Mouse (Mus musculus): ENCODE results near the gene Acadvl. TPM values are rescaled to one million over a fixed set of nuclear protein-coding genes. Genes with fewer than 3 reads are reported as not detected.

The Acadvl gene
- polyA plus RNA-seq, 1 experiment from 2014 or later = 70.4 TPM

MicroRNAs encoded within 50 kb of the gene (microRNA counts, 519-probe panel; counts per million panel counts)
- microRNA mmu-miR-324-3p = 460 counts per million, percentile 65 among the panel's probes with 10 or more counts
- 3,757 counts per million, percentile 75 among the panel's probes with 10 or more counts for microRNA mmu-miR-324-5p

Small RNA genes lying within 50 kb of the gene (microRNA-seq; reads per million reads assigned to microRNA genes)
- gene Gm44349 = not detected
- 4,079 reads per million, percentile 88 among the genes with 10 or more reads in this experiment for gene Mir324

Other genes starting within 250 kb of the Acadvl start
- gene Zbtb4, start 249.5 kb downstream of the Acadvl start, polyA plus RNA-seq (2016; fragmentation: Nextera tagmentation; extraction: Ambion mirVana) = 2.1 and 2.4 TPM in 2 replicates
- gene Chrnb1, start 219.5 kb downstream of the Acadvl start, polyA plus RNA-seq (2016; fragmentation: Nextera tagmentation; extraction: Ambion mirVana) = 11.1 and 11.9 TPM in 2 replicates
- 1.7 and 2.2 TPM in 2 replicates for gene Fgf11, start 213.6 kb downstream of the Acadvl start, polyA plus RNA-seq (2016; fragmentation: Nextera tagmentation; extraction: Ambion mirVana)
- 2.9 and 3.0 TPM in 2 replicates for gene Tmem102, start 209.8 kb downstream of the Acadvl start, polyA plus RNA-seq (2016; fragmentation: Nextera tagmentation; extraction: Ambion mirVana)
- not detected in 2 replicates for gene Gm39566, start 200.1 kb downstream of the Acadvl start, polyA plus RNA-seq (2016; fragmentation: Nextera tagmentation; extraction: Ambion mirVana)
- gene Spem2, start 196.9 kb downstream of the Acadvl start, polyA plus RNA-seq (2016; fragmentation: Nextera tagmentation; extraction: Ambion mirVana) = not detected in 2 replicates
- 0.29 and 0.58 TPM in 2 replicates for gene Spem1, start 193.2 kb downstream of the Acadvl start, polyA plus RNA-seq (2016; fragmentation: Nextera tagmentation; extraction: Ambion mirVana)
- gene Nlgn2, start 177.6 kb downstream of the Acadvl start, polyA plus RNA-seq (2016; fragmentation: Nextera tagmentation; extraction: Ambion mirVana) = 13.0 and 13.1 TPM in 2 replicates
- gene Tmem256, start 176.9 kb downstream of the Acadvl start, polyA plus RNA-seq (2016; fragmentation: Nextera tagmentation; extraction: Ambion mirVana) = 351 and 399 TPM in 2 replicates
- gene Plscr3, start 169.0 kb downstream of the Acadvl start, polyA plus RNA-seq (2016; fragmentation: Nextera tagmentation; extraction: Ambion mirVana) = 122 and 127 TPM in 2 replicates
- 2.4 and 2.5 TPM in 2 replicates for gene Tnk1, start 156.7 kb downstream of the Acadvl start, polyA plus RNA-seq (2016; fragmentation: Nextera tagmentation; extraction: Ambion mirVana)
- gene Tmem95, start 137.4 kb downstream of the Acadvl start, polyA plus RNA-seq (2016; fragmentation: Nextera tagmentation; extraction: Ambion mirVana) = not detected in 2 replicates
- gene Kctd11, start 134.0 kb downstream of the Acadvl start, polyA plus RNA-seq (2016; fragmentation: Nextera tagmentation; extraction: Ambion mirVana) = 2.9 and 3.0 TPM in 2 replicates
- gene Acap1, start 119.9 kb downstream of the Acadvl start, polyA plus RNA-seq (2016; fragmentation: Nextera tagmentation; extraction: Ambion mirVana) = 0.83 and 1.3 TPM in 2 replicates
- gene 2810408A11Rik, start 114.4 kb downstream of the Acadvl start, polyA plus RNA-seq (2016; fragmentation: Nextera tagmentation; extraction: Ambion mirVana) = 21.4 and 23.6 TPM in 2 replicates
- 14.2 and 15.9 TPM in 2 replicates for gene Neurl4, start 114.3 kb downstream of the Acadvl start, polyA plus RNA-seq (2016; fragmentation: Nextera tagmentation; extraction: Ambion mirVana)
- gene Gps2, start 101.5 kb downstream of the Acadvl start, polyA plus RNA-seq (2016; fragmentation: Nextera tagmentation; extraction: Ambion mirVana) = 84.8 and 92.0 TPM in 2 replicates
- gene Eif5a, start 93.5 kb downstream of the Acadvl start, polyA plus RNA-seq (2016; fragmentation: Nextera tagmentation; extraction: Ambion mirVana) = 1,661 and 1,669 TPM in 2 replicates
- 10.7 and 11.4 TPM in 2 replicates for gene Ybx2, start 79.6 kb downstream of the Acadvl start, polyA plus RNA-seq (2016; fragmentation: Nextera tagmentation; extraction: Ambion mirVana)
- gene Slc2a4, start 67.2 kb downstream of the Acadvl start, polyA plus RNA-seq (2016; fragmentation: Nextera tagmentation; extraction: Ambion mirVana) = 34.2 and 36.1 TPM in 2 replicates
- gene Cldn7, start 50.6 kb downstream of the Acadvl start, polyA plus RNA-seq (2016; fragmentation: Nextera tagmentation; extraction: Ambion mirVana) = 29.6 and 32.2 TPM in 2 replicates
- gene Ctdnep1, start 34.3 kb downstream of the Acadvl start, polyA plus RNA-seq (2016; fragmentation: Nextera tagmentation; extraction: Ambion mirVana) = 32.4 and 32.8 TPM in 2 replicates
- 123 and 130 TPM in 2 replicates for gene Elp5, start 32.9 kb downstream of the Acadvl start, polyA plus RNA-seq (2016; fragmentation: Nextera tagmentation; extraction: Ambion mirVana)
- gene Gabarap, start 24.3 kb downstream of the Acadvl start, polyA plus RNA-seq (2016; fragmentation: Nextera tagmentation; extraction: Ambion mirVana) = 463 and 471 TPM in 2 replicates
- gene Phf23, start 19.6 kb downstream of the Acadvl start, polyA plus RNA-seq (2016; fragmentation: Nextera tagmentation; extraction: Ambion mirVana) = 95.1 and 99.1 TPM in 2 replicates
- 67.2 and 70.3 TPM in 2 replicates for gene Dvl2, start 14.8 kb downstream of the Acadvl start, polyA plus RNA-seq (2016; fragmentation: Nextera tagmentation; extraction: Ambion mirVana)
- 12.6 and 14.9 TPM in 2 replicates for gene Dlg4, start 1.5 kb upstream of the Acadvl start, polyA plus RNA-seq (2016; fragmentation: Nextera tagmentation; extraction: Ambion mirVana)
- 0.51 and 0.83 TPM in 2 replicates for gene Asgr1, start 38.7 kb upstream of the Acadvl start, polyA plus RNA-seq (2016; fragmentation: Nextera tagmentation; extraction: Ambion mirVana)
- not detected in 2 replicates for gene Asgr2, start 77.2 kb upstream of the Acadvl start, polyA plus RNA-seq (2016; fragmentation: Nextera tagmentation; extraction: Ambion mirVana)
- 0.41 TPM in 1 of 2 replicates, not detected in the other for gene Mgl2, start 114.9 kb upstream of the Acadvl start, polyA plus RNA-seq (2016; fragmentation: Nextera tagmentation; extraction: Ambion mirVana)
- 0.29 TPM in 1 of 2 replicates, not detected in the other for gene Clec10a, start 140.8 kb upstream of the Acadvl start, polyA plus RNA-seq (2016; fragmentation: Nextera tagmentation; extraction: Ambion mirVana)
- gene Slc16a11, start 197.3 kb upstream of the Acadvl start, polyA plus RNA-seq (2016; fragmentation: Nextera tagmentation; extraction: Ambion mirVana) = 1.5 and 2.0 TPM in 2 replicates
- gene Slc16a13, start 205.7 kb upstream of the Acadvl start, polyA plus RNA-seq (2016; fragmentation: Nextera tagmentation; extraction: Ambion mirVana) = 12.8 and 13.3 TPM in 2 replicates
- gene Bcl6b, start 214.4 kb upstream of the Acadvl start, polyA plus RNA-seq (2016; fragmentation: Nextera tagmentation; extraction: Ambion mirVana) = 10.7 and 10.8 TPM in 2 replicates
- gene 0610010K14Rik, start 222.5 kb upstream of the Acadvl start, polyA plus RNA-seq (2016; fragmentation: Nextera tagmentation; extraction: Ambion mirVana) = 193 and 202 TPM in 2 replicates
- gene Gm21988, start 224.4 kb upstream of the Acadvl start, polyA plus RNA-seq (2016; fragmentation: Nextera tagmentation; extraction: Ambion mirVana) = 9.9 and 13.2 TPM in 2 replicates
- gene Rnasek, start 224.4 kb upstream of the Acadvl start, polyA plus RNA-seq (2016; fragmentation: Nextera tagmentation; extraction: Ambion mirVana) = 136 and 148 TPM in 2 replicates
- gene Alox12, start 239.9 kb upstream of the Acadvl start, polyA plus RNA-seq (2016; fragmentation: Nextera tagmentation; extraction: Ambion mirVana) = 2.9 and 4.0 TPM in 2 replicates

All from embryonic facial prominence, embryonic 12.5 days (tissue).